Mouse (Mus musculus) ES-E14 (cell line): ENCODE results near the gene Gldn. TPM values are rescaled to one million over a fixed set of nuclear protein-coding genes. Genes with fewer than 3 reads are reported as not detected.

Source experiments
- DNase-seq: peaks from one replicate; pipeline ENCODE4 v3.0.0-alpha.2; 2013; ENCODE audit warnings: low read depth, low spot score
- H3K27ac ChIP-seq: 2 replicates; pipeline ENCODE4 v1.5.1; 2012; ENCODE audit warnings: low read depth, mild to moderate bottlenecking, low read length, moderate library complexity, mixed read lengths; ENCODE audit not compliant: poor library complexity, insufficient read depth, severe bottlenecking
- H3K36me3 ChIP-seq: 2 replicates; pipeline ENCODE4 v1.6.1; 2012; ENCODE audit warnings: mild to moderate bottlenecking, low read length, moderate library complexity, mixed read lengths; ENCODE audit not compliant: control insufficient read depth, poor library complexity, insufficient read depth, severe bottlenecking
- H3K4me1 ChIP-seq, 2 experiments: fragments of 150-350 bp in 1 of 2; sonication (generic) in 1 of 2; 2 replicates each; pipeline ENCODE4 v1.6.1; 2012; ENCODE audit warnings: low read length in 2 of 2, mild to moderate bottlenecking in 1 of 2, mixed read lengths in 1 of 2; ENCODE audit not compliant: control insufficient read depth in 2 of 2, insufficient read depth in 2 of 2, poor library complexity in 1 of 2
- H3K4me3 ChIP-seq, 2 experiments: fragments of 150-350 bp in 1 of 2; sonication (generic) in 1 of 2; 2 replicates each; pipeline ENCODE4 v1.5.1; 2012; ENCODE audit warnings: low read length in 2 of 2, low read depth in 1 of 2, mild to moderate bottlenecking in 1 of 2, mixed read lengths in 1 of 2; ENCODE audit not compliant: insufficient read depth in 1 of 2, poor library complexity in 1 of 2, severe bottlenecking in 1 of 2
- H3K9ac ChIP-seq: 2 replicates; pipeline ENCODE4 v1.6.1; 2012; ENCODE audit warnings: low read depth, mild to moderate bottlenecking, low read length, mixed read lengths; ENCODE audit not compliant: poor library complexity, insufficient read depth, severe bottlenecking
- H3K9me3 ChIP-seq: fragments of 150-350 bp; sonication (generic); 2 replicates; pipeline ENCODE4 v1.6.1; 2012; ENCODE audit warnings: low read depth, mild to moderate bottlenecking, low read length; ENCODE audit not compliant: control insufficient read depth, insufficient read depth
- CHD2 ChIP-seq: IDR thresholded peaks from 2 replicates; pipeline ENCODE4 v1.6.1; 2014; ENCODE audit warnings: mild to moderate bottlenecking, low read depth, low read length, inconsistent platforms
- HCFC1 ChIP-seq: IDR thresholded peaks from 2 replicates; pipeline ENCODE4 v1.6.1; 2012; ENCODE audit warnings: low read length, inconsistent platforms, borderline replicate concordance; ENCODE audit not compliant: insufficient read depth
- MAFK ChIP-seq: IDR thresholded peaks from 2 replicates; pipeline ENCODE4 v1.6.1; 2014; ENCODE audit warnings: mild to moderate bottlenecking, low read depth, low read length, inconsistent platforms; ENCODE audit not compliant: insufficient read depth
- ZC3H11A ChIP-seq: IDR thresholded peaks from 2 replicates; pipeline ENCODE4 v1.6.1; 2012; ENCODE audit warnings: low read depth, mild to moderate bottlenecking, inconsistent platforms, low read length, borderline replicate concordance
- ZNF384 ChIP-seq: IDR thresholded peaks from 2 replicates; pipeline ENCODE4 v1.6.1; 2012; ENCODE audit warnings: low read depth, low read length, inconsistent platforms
- in situ Hi-C, 2 experiments: fragments of 600-800 bp; cut with MboI; formaldehyde crosslinking; loops; one replicate each; pipeline ENCODE4 v1.15.1; 2025; ENCODE audit warnings: low sequenced_read_pairs in 2 of 2, inconsistent platforms in 1 of 2; ENCODE audit not compliant: unreplicated experiment in 2 of 2
- total RNA-seq: library from RNA; depleted of rRNA; stranded (reverse); fragments of 300-350 nt; gene quantifications from 2 replicates; pipeline ENCODE4 v1.2.3, GENCODE M21; 2012

Gldn gene
- total RNA-seq, 1 experiment: not detected

DNA sequence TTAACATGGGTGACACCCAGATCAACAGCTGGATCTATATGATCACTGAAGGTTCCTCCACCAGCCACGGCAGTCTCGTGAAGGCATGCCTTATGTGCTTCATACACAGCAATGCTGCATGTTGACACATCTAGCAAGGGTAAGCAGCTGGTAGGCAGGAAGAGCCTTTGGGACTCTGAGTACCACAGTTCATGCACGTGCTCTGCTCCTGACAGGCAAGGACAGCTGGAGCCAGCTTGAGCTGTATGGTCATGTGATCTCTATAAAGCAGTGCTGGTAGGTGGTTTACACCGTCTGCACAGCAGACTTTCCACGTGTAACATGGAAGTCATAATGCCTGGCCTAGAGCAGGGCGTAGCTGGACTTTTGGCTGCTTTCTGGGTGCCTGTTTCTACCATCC lies 16.3 kb upstream of the Gldn start:
- Histone ChIP-seq H3K36me3 (no peaks in the 10 kb centered on the region), H3K9me3 (no peaks in the 10 kb centered on the region), H3K4me1 (no peaks in the 10 kb centered on the region), H3K27ac (no peak overlapping the region), H3K4me3 (no peak overlapping the region), H3K9ac (no peak overlapping the region)
- TF ChIP-seq CHD2 (no peak), ZC3H11A (no peak), MAFK (no peak), HCFC1 (no peak), ZNF384 (no peak)
- in situ Hi-C loops: no loop called here
- DNase-seq: no peak

- in situ Hi-C loops: no loop called here
- Histone ChIP-seq H3K4me1 (no peaks in the 10 kb centered on the region), H3K9ac (no peak overlapping the region)
These were observed 15.4 kb upstream of the Gldn start for GRCm38 (mm10) chr9:54270889-54271288.

DNA sequence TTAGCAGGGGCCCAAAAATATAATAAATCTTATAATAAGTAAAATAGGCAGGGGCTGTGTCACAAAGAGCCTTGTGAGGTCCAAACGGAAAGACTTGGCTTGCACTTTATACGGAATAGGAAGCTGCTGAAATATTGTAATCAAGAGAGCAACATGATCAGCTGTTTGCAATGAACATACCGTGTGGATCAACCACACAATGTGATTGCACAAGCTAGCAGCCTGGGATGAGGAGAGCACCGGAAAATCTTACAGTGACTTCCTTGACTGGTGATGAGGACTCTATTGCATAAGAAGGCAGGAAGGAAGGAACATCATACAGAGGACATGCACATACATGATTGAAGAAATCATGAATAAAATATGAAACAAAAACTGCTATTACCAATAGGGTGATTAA lies 11.0 kb upstream of the Gldn start:
- Histone ChIP-seq H3K4me1 (no peaks in the 10 kb centered on the region), H3K9me3 (no peaks in the 10 kb centered on the region), H3K4me3 (no peak overlapping the region), H3K36me3 (no peaks in the 10 kb centered on the region), H3K27ac (no peak overlapping the region), H3K9ac (no peak overlapping the region)
- TF ChIP-seq ZNF384 (no peak), HCFC1 (no peak)
- in situ Hi-C loops: no loop called here
- no peak for DNase-seq

More at GRCm38 (mm10) chr9:54270889-54271288, 15.4 kb upstream of the Gldn start:
- H3K4me3 ChIP-seq: no peak overlapping the region
- no peaks in the 10 kb centered on the region for H3K9me3 ChIP-seq
- H3K27ac ChIP-seq: no peak overlapping the region
- H3K36me3 ChIP-seq: no peaks in the 10 kb centered on the region
- no peak for TF ChIP-seq MAFK
- no peak for TF ChIP-seq ZNF384
- TF ChIP-seq CHD2: no peak
- no peak for TF ChIP-seq ZC3H11A
- TF ChIP-seq HCFC1: no peak
- DNase-seq: no peak

DNA sequence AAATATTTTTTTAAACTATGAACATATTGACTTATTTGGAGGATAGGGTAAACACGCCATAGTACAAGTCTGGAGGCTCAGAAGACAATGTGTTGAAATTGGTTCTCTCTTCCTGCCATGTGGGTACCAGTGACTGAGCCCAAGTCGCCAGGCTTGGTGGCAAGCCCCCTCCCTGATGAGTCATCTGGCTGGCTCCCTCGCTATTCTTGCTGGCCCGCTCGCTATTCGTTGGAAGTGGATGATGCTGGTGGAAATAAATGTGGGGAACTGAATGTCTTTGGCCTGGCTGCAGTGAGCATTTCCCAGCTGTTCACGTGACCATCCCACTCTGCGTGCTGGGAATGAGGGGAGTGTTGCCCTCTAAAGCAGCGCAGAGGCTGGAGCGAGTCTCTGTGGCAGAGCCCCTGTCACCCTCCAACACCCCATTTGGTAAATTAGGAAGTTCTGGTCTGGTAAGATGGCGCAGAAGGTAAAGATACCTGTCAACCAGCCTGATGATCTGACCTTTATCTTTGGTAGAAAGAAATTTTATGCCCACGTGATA lies 7.2 kb upstream of the Gldn start:
- H3K4me1 ChIP-seq: no peaks in the 10 kb centered on the region
- no peak overlapping the region for H3K9ac ChIP-seq
- in situ Hi-C loops: no loop called here
- H3K27ac ChIP-seq: no peak overlapping the region
- H3K36me3 ChIP-seq: no peaks in the 10 kb centered on the region
- H3K4me3 ChIP-seq: no peak overlapping the region
- TF ChIP-seq HCFC1 (no peak), MAFK (no peak), CHD2 (no peak), ZC3H11A (no peak), ZNF384 (no peak)
- DNase-seq: no peak
- H3K9me3 ChIP-seq: no peaks in the 10 kb centered on the region

DNA sequence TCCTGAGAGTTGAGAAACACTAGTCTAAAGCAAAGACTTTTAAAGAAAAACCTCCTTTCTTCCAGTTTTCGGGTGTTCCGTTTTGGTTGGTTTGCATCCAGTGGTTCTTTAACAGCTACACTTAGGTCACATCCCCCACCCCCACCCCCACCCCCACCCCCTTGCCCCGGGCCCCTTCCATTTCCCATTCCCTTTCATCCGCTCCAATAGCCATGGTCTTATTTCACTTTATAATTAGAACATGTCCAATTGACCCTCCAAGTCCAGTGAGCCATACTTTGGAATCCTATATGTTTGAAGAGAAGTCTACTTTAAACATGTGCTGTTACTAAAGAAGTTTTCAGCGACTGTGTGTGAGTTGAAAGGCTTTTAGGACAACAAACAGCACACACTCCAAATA lies 1.5 kb downstream of the Gldn start:
- Histone ChIP-seq H3K9me3 (no peaks in the 10 kb centered on the region), H3K36me3 (no peaks in the 10 kb centered on the region), H3K27ac (no peak overlapping the region), H3K4me1 (no peaks in the 10 kb centered on the region), H3K9ac (no peak overlapping the region), H3K4me3 (no peak overlapping the region)
- DNase-seq: no peak
- TF ChIP-seq HCFC1: no peak
- TF ChIP-seq CHD2: no peak
- TF ChIP-seq ZC3H11A: no peak
- no peak for TF ChIP-seq ZNF384
- TF ChIP-seq MAFK: no peak
- in situ Hi-C loops: no loop called here
